Mouse (Mus musculus): ENCODE measurements around the gene 1700017D01Rik. TPM values are rescaled to one million over a fixed set of nuclear protein-coding genes. Genes with fewer than 3 reads are reported as not detected.

1700017D01Rik gene
- polyA plus RNA-seq, 1 experiment: not detected

GRCm38 (mm10) chr19:11048009-11048408, 82.7 kb downstream of the 1700017D01Rik start:
- DNase-seq (ENCODE audit: low spot score): no peak

Other genes with a start within 250 kb of the 1700017D01Rik start
- 132 and 133 TPM in 2 replicates for gene Tmem109, start 248.9 kb downstream of the 1700017D01Rik start, polyA plus RNA-seq (2012; rRNA removed)
- 102 and 133 TPM in 2 replicates for gene Prpf19, start 235.6 kb downstream of the 1700017D01Rik start, polyA plus RNA-seq (2012; rRNA removed)
- 0.56 and 1.4 TPM in 2 replicates for gene Zp1, start 210.2 kb downstream of the 1700017D01Rik start, polyA plus RNA-seq (2012; rRNA removed)
- 0.06 TPM in 2 replicates for gene Ptgdr2, start 193.7 kb downstream of the 1700017D01Rik start, polyA plus RNA-seq (2012; rRNA removed)
- gene Ccdc86, start 181.6 kb downstream of the 1700017D01Rik start, polyA plus RNA-seq (2012; rRNA removed): 7.3 and 7.9 TPM in 2 replicates
- gene Ms4a10, start 156.2 kb downstream of the 1700017D01Rik start, polyA plus RNA-seq (2012; rRNA removed): 0.06 TPM in 1 of 2 replicates, not detected in the other
- not detected in 2 replicates for gene Ms4a15, start 137.6 kb downstream of the 1700017D01Rik start, polyA plus RNA-seq (2012; rRNA removed)
- not detected in 2 replicates for gene Ms4a18, start 112.8 kb downstream of the 1700017D01Rik start, polyA plus RNA-seq (2012; rRNA removed)
- gene Ms4a8a, start 49.8 kb downstream of the 1700017D01Rik start, polyA plus RNA-seq (2012; rRNA removed): 1.7 and 2.2 TPM in 2 replicates
- not detected in 2 replicates for gene 1700025F22Rik, start 34.4 kb upstream of the 1700017D01Rik start, polyA plus RNA-seq (2012; rRNA removed)
- not detected in 2 replicates for gene Ms4a13, start 65.9 kb upstream of the 1700017D01Rik start, polyA plus RNA-seq (2012; rRNA removed)
- gene Ms4a12, start 101.6 kb upstream of the 1700017D01Rik start, polyA plus RNA-seq (2012; rRNA removed): not detected in 2 replicates
- 0.10 and 0.25 TPM in 2 replicates for gene Ms4a1, start 135.4 kb upstream of the 1700017D01Rik start, polyA plus RNA-seq (2012; rRNA removed)
- not detected in 2 replicates for gene Ms4a5, start 153.0 kb upstream of the 1700017D01Rik start, polyA plus RNA-seq (2012; rRNA removed)
- gene Ms4a14, start 183.6 kb upstream of the 1700017D01Rik start, polyA plus RNA-seq (2012; rRNA removed): 1.6 and 2.0 TPM in 2 replicates
- gene Ms4a7, start 205.3 kb upstream of the 1700017D01Rik start, polyA plus RNA-seq (2012; rRNA removed): 11.5 and 16.8 TPM in 2 replicates
- gene Ms4a4a, start 244.6 kb upstream of the 1700017D01Rik start, polyA plus RNA-seq (2012; rRNA removed): 3.4 and 3.8 TPM in 2 replicates

Measured in urinary bladder, adult 2 months (tissue).